Mouse (Mus musculus): ENCODE results near the gene 4930467E23Rik.
"Not testable (repeated sequence)": the region's sequence is repeated elsewhere in the genome, so short reads cannot be mapped to it uniquely, and the experiment has no call there.

GRCm38 (mm10) chr8:19724871-19725270 lies 4.5 kb upstream of the 4930467E23Rik start:
- not testable (repeated sequence) for TF ChIP-seq CTCF (IDR thresholded peaks at IDR 0.05; ENCODE audit: extremely low read depth, insufficient read length, insufficient replicate concordance, low read depth, low read length); POLR2A (IDR thresholded peaks at IDR 0.05; ENCODE audit: low read depth, low read length)
